Mouse (Mus musculus): Measurements from ENCODE around the gene Nsmce3.
A peak's percentile ranks its signal among the peaks of the same experiment; 100 is the strongest.

Gene Nsmce3

DNA sequence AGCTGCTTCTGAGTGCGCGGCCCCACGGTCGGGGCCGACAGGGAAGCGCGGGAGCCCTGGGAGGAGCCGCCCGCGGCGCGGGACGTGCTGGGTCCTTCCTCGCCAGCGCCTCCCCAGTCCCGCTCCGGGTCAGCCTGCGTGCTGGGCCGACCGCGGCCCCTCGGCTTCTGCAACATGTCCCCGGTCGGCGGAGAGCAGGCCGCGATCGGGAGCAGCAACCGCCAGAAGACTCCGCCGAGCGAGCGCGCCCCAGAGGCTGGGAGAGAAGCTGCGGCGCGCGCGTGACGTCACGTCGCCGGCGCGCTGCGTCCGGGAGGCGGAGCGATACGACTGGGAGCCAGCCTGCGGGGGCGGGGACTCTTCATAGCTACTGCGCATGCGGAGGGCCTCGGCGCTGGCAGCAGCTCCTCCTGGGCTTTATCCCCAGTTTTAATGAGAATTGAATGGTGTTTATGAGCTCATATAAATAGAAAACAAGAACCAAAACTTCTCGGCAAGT is at the start of gene Nsmce3:
TSS of gene Nsmce3 (minus strand) at position 255 of the 499 bp plus-strand sequence.
- DNase-seq: peak; percentile 100

DNA sequence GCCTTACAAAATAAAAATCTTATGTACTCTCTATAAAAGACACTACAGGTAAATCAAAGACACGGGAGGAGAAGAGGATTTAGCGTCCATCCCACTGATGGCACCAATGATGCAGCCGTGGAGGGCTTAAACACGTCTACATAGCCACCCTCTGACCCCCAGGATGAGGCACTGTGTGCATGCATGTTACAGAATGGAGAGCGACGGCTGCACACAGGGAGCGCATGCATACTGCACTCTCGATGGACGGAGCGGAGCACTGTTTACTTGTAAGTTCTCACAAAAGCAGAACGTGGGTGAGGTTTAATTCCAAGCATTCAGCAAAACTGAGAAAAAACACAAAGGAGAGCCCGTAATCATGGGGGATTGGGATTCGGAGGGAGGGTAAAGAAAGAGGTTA is 48.4 kb upstream of the Nsmce3 start:
- peak; percentile 62 for DNase-seq

DNA sequence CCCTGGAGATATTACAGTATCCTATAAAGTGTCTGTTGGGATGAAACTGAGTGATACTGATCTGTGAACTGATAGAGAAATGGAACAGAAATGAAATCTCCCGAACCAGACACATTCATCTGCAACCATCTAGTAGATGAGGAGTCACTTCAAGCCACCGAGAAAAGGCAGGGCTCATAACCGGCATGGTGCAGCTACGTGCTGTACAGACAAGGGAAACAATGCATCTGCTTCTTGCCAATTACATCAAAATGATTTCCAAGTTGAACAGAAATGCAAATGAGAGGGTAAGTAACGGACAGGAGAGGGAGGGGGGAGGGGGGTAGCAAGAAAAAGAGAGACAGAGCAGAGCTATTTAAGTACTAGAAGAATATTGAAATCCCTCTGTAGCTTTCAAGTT is 47.9 kb upstream of the Nsmce3 start:
- DNase-seq: no peak

DNA sequence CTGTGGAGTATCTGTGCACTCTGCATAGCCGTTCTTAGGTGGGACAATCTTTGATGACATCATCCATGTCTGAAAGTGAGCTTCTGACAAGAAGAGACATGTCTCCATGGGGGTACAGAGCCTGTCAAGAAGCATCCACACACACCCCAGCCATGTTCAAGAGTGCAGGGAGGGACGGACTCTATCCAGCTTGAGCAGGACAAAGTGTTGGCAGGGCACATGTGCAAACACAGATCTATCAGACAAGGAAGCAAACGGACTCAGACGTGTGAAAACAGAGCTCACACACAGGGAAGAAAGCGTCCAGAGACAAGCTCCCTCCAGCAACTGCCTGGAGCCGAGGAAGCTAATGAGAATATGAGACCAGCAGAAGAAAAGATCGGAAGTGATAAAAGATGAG is 43.9 kb upstream of the Nsmce3 start:
- DNase-seq: peak; percentile 8

DNA sequence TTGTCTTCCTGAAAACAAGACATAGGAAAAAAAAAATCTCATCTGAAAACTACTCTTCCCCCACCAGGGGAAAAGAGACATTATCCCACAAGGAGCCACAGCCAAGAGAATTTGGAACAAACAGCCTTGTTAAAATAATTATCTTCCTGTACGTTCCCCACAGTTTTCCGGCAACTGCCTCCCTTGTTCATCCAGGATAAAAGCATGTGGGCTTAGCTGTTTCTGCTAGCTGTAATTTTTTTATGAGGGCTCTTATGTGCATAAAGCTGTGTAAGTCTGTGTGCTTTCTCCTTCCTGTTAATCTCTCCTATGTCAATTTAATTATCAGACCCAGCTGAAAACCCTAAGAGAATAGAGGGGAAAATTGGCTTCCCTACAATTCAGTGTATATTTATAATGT is 42.3 kb upstream of the Nsmce3 start:
- peak; percentile 36 for DNase-seq

DNA sequence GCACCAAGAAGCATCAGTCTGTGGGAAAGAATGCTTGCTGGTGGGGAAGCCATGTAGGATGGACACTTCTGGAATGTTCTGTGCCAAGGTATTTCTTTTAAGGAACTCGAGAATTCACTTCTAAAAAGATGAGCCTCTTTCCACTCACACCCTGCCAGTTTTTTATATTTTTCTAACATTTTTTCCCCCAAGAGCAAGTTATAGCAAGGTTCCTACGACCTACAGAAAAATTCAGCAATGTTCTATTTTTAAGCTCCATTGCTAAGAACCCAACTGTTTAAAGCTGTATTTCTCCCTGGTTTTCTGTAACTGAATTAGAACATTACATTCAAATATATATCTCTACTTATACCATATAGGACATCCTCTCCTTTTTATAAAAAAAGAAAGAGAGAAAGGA is 39.1 kb upstream of the Nsmce3 start:
- DNase-seq: no peak

DNA sequence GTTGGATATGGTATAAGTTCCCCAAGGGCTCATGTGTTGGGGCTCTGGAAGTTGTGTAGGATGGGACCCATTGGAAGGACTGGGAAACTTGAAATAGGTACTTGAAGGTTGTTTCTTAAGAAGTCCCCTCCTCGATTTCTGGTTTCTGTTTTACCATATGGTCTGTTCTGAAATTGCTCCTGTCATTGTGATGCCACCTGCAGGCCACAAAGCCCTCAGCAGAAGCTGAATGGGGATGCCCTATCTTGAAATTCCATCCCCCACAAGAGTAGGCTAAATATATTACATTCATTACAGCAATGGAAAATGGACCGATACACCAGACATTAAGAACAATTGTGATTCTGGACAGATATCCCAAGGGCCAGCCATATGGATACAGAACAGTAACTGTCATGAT is 37.4 kb upstream of the Nsmce3 start:
- DNase-seq: no peak

DNA sequence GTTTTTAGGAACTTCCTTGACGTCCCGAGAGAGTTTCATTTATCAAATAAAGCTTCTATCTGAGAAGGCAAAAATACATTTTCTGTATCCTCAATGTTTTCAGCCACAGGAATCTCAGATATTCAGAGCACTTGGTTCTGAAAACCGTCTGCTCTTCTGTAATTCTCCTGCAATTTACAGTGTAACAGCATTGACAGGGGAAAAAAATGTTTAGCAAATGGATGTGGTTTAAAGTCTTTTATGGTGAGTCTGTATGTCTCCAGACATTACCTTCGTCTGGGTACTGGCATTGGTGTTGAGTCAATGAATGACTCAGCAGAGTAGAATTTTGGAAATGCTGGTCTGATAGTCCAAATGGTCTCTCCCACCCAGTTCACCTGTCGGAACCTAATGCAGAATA is 34.2 kb upstream of the Nsmce3 start:
- DNase-seq: no peak

DNA sequence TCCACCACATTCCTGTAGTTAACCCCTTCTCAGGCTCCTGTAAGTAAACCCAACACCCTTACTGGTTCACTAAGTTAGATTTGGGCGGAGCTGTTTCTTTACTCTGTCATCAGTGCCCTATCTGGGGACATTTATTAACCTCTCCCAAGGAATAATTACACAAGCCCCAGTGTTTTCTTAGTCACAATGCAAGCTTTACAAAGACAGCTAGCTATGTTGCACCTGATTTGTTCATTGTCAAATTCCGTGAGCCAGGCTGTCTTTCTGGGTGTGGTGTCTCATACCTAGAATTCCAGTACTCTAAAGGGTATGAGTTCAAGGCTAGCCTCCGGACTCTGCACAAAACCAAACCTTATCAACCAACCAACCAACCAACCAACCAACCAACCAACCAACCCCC is 32.7 kb upstream of the Nsmce3 start:
- DNase-seq: no peak

DNA sequence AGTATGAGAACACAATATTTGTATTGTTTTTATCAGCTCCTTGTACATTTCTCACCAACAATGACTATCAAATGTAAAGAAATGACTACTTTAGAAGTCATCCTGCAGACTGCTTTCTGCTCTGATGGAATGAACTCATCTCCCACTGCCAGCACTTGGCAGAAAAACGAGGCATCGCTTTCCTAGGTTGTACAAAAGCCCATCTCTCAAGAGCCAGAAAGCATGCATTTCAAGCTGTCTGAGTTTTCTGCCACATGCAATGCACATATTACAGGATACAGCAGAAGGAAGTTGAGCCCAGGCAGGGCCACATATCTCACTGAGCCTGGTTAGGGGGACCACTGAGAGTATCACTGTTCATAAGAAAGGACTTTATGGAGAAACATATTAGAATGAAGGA is 27.5 kb upstream of the Nsmce3 start:
- no peak for DNase-seq

DNA sequence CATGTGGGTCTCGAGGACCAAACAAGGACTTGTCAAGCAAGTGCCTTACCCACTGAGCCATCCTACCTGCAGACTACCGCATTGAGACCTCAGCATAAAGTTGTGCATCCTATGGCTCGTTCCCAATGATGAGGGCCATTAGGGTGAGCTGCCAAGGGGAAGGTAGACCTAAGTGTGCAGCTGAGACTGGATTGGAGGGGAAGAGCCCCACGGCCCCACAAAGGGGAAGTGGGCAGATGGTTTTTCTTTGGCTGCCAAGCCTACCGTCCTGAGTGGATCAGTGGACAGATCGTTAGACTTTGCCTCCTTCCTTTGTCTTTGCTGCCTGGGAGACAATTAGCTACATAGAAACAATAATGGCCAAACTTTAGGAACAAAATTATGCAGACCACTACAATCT is 23.8 kb upstream of the Nsmce3 start:
- DNase-seq: no peak

DNA sequence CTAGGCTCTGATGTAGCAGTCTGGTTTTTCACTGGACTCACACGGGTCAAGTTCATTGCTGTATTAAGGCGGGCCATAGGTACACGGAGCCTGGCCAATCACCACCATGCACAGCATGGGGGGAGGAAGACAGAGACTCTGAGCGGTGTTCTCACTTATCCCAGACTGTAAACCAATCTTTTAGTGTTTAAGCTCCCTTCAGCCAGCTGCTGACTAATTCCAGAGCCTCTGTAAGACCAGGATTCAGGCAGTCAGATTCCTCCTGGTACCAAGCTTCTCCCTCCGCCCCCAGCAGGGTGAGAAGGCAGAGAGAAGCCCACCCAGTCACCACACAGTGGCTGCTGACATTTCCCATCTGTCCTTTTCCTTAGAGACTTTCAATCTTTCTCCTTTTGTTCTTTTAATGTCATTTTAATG is 22.9 kb upstream of the Nsmce3 start:
- no peak for DNase-seq

DNA sequence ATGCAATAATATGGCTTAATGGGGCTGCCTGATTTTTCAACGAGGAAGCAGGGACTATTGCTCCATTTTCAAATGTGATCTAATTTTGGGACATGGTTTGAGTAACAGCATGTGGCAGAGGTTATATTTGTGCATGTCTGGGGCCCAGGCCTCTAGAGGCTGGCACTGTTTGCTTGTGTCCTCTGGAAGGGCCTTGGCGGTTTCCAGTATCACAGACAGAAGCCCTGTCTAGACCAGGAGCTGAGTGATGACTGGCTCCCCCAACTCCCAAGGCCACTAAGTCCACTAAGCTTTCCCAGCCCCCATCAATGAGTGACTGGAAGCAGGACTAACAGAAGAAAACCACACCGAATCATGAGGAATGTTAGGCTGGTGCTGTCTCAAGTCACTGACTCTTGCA is 18.3 kb upstream of the Nsmce3 start:
- peak; percentile 95 for DNase-seq

DNA sequence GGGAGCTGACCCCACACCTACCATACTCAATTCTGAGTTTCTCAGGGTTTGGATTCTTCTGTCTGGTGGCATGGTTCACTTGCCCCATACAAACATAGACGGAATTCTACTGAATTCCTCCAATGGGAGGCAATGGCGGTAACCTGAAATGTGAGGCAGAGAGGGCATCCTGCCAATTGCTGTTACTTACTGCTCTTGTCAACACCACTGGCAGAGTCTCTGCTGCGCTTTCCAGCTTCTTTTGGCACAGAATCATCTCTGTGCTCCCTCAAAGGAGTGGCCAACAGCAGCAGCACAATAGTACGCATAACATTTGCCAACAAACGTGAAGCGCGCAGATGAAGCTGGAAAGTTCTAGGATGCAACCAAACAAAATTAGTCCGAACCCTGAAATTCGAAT is 17.1 kb upstream of the Nsmce3 start:
- peak; percentile 95 for DNase-seq

DNA sequence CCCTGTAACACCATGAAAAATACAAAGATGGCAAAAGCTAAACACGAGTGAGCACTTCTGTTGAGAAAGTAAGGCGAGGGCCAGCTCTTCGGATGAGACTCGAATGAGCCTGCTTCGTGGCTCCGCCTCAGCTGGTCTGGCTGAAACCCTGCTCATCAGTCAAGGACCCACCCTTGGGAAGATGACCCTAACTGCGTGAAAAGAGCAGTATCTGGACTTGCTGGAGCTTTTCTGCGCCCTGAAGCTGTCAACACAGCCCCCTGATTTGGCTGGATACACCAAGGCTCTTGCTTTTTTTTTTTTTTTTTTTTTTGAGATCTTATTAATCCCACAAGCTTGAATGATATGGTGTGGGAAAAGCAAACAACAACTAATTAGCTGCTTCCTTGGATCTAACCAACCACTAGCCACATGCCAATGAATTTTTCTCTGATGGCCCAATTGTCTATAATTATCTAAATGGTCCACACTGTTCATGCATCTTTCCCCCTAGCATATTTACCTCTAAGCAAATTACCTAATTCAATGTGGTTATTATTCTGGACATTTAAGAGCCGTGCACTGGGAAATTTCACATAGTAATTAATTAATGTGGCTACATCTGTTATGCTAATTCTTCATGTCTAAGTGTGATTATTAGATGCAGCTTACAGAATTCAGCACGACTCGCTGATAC is 11.5 kb upstream of the Nsmce3 start:
- no peak for DNase-seq

DNA sequence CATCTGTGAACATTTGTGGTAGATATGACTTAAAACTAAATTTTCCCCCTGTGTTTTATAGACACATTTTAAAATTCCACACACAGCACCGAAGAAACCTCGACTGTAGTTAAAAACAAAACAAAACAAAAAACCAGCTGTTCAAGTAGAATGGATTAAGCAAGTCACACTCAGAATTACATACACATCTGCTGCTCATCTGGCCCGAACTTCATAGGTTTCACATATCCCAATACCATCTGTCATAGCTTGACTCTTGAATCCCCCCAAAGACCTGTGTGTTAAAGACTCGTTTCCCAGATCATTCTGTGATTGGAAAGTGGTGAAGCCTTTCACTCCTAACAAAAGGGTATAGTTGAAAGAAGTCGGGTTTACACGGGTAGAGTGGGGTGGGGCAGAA is 9.4 kb upstream of the Nsmce3 start:
- DNase-seq: no peak

DNA sequence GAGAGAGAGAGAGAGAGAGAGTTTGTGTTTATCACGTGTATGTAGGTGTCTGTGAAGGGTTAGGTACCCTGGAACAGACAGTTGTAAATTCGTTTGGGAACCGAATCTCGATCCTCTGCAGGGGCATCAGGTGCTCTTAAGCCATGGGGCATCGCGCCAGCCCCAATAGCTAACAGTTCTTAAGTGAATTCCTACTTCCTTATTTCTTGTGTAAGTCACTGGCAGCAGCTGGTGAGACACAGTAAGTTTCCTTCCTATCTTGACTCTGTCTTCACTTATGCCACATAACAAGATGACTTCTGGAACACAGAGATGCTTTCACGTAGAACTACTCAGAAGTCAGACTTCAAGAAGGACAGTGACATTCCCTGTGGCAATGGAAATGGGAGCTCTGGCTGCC is 8.6 kb upstream of the Nsmce3 start:
- DNase-seq: peak; percentile 44

DNA sequence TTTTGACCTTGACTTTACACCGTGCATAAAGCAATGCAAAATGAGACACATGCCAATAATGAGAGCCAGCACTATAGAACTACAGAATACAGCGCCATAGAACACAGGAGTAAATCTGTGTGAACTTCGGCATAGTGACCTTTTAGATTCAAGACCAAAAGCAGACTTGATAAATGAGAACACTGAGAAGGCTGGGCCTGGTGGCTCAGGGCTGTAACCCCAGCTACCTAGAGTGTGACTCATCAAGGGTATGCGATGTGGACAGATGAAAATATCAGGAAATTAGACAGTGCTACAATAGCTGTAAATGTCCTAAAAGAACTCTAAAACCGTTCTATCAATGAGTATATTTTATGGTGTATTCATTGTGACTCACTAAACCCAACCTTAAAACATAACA is 7.6 kb upstream of the Nsmce3 start:
- DNase-seq: peak; percentile 48

DNA sequence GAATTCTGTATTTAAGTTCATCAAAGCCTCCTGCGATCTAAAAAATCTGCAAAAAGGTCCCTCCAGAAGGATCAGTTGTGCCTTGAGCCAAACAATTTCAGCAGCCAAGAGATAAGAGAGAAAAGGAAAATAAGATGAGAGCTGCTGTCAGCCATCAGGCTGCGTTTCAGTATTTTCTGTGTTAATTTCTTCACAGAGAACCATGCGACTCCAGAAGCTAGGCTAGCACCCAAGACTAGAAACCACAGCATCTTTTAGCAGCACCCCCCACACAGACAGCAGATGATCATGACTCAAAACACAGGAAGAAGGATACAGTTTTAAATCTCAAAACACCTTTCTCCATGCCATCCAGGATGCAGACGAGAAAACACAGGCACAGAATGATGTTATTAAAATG is 2.1 kb upstream of the Nsmce3 start:
- DNase-seq: peak; percentile 52

DNA sequence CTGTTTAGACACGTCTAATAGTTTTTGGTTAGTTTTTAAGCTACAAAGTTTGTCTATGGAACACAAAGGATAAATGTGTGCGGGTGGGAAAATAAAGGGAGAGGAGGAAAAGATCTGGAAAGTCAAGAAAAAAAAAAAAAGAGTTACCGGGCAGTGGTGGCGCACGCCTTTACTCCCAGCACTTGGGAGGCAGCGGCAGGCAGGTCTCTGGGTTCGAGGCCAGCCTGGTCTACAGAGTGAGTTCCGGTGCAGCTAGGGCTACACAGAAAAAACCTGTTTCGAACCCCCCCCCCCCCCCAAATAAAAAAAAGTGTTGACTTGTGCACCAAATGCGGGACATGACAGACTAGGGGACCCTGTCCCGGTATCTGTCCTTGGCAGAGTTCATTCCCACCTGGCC is 469 bp upstream of the Nsmce3 start:
- no peak for DNase-seq

DNA sequence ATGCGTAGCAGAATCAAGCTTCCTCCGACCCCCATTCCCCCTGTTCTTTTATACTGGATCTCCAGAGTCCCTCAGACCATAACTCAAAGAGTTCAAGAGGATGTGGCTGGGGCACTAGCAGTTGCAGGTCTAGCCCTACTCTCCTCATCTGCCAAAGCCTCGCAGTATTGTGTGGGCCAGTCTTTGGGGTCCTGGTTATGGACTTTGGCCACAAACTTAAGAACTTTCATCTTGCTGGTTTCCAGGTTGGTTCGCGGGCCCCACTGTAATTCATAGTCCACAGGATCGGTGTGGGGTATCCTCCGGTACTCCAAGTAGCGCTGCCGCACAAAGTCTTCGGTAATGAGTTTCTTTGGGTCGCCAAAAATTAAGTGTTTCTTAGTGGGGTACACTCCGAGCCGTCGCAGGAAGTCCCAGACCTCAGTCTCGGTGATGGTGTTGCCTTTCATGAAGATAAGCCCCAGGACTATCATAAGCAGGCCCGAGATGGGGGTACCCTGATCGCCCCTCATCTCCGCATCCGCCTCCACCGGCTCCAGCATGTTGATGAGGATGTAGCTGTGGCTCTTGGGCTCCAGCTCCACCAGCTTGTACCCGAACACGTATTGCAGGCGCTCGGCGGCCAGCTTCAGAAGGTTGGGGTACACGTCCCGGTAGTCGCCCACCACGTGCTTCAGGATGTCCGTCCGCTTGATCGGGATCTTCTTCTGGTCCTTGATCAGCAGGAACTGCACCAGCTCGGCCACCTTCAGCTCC is 632 bp downstream of the Nsmce3 start:
- no peak for DNase-seq

DNA sequence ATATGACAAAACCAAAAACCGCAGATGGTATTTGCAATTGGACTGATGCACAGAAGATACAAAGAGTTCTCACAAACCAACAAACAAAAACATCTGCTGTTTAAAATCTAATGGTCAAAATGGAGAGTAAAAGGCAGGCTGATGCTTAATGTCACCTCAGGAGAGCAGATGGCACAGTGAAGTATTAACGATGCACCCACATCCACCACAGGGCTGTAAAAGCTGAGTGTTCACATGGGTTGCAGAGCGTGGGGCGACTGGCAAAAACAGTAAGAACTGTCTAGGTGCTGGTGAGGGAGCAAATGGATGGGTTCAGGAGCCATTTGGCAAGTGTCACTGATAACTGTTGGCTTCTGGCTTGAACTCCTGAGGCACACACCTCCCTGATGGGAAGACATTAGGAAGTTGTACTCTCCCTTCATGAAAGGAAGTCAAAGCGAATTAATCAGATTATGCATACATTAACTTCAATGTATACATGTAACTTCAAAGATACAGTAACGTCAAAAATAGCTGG is 3.2 kb downstream of the Nsmce3 start:
- DNase-seq: no peak

DNA sequence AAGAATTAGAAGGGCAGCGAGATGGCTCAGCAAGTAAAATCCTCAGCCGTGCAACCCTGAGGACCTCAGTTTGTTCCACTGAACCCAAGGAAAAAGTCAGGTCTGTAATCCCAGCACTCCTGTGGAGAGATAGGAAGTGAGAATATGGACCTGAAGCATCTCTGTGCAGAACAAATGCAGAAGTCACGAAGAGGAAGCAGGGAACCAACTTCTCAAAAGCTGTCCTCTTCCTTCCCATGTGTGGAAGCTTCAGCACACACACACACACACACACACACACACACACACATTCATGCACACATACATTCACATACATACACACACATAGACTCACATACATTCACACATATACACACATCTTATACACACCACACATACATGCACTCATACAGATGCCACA is 9.3 kb downstream of the Nsmce3 start:
- DNase-seq: peak; percentile 42

DNA sequence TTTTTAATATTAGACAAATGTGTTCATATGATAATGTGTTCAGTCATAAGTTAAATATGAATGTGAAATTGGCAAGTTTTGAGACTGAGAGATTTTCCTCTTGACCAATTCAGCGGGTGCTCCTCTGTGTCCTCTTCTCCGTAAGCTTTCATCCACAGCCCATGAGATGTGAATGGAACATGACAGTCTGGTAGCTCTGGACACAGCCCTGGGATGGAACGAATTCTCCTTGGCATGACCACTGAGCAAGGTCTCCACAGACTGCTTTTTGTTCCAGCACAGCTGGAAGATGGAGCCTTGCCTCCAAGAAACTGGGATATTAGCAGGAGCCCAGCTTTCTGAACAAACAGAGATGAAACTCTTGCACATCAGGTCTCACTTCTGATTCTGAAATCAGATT is 9.8 kb downstream of the Nsmce3 start:
- DNase-seq: peak; percentile 44
